Mouse (Mus musculus) erythroblast, embryonic 14.5 days (primary cell): ENCODE results near the gene AI593442.

ENCODE experiments used
- GATA1 ChIP-seq: IDR thresholded peaks from 2 replicates; pipeline ENCODE4 v1.6.1; 2012; ENCODE audit warnings: low read length, inconsistent platforms, mixed read lengths
- TAL1 ChIP-seq: IDR thresholded peaks from 3 replicates; pipeline ENCODE4 v1.6.1; 2012; ENCODE audit warnings: low read length, inconsistent platforms, mixed read lengths

- TF ChIP-seq GATA1 (no peak), TAL1 (no peak)
Observed at GRCm38 (mm10) chr9:52678839-52679215, 753 bp downstream of the AI593442 start.
